Mouse (Mus musculus) liver, embryonic 16.5 days (tissue): ENCODE data around the gene Hes6. TPM values are rescaled to one million over a fixed set of nuclear protein-coding genes. Genes with fewer than 3 reads are reported as not detected.

Experiments
- ATAC-seq: fragments of 200-750 bp; cut with Nextera tagmentation; 2 replicates; pipeline ENCODE4 v1.8.0; 2017; ENCODE audit warnings: low read depth, mild to moderate bottlenecking, moderate number of reproducible peaks, moderate library complexity
- H3K27ac ChIP-seq: fragments of 300-500 bp; sonication (generic); 2 replicates; pipeline ENCODE4 v1.5.1; 2014; ENCODE audit warnings: mild to moderate bottlenecking, low read length
- H3K27me3 ChIP-seq: fragments of 300-500 bp; sonication (generic); 2 replicates; pipeline ENCODE4 v1.6.1; 2014; ENCODE audit warnings: low read depth, low read length, mixed read lengths; ENCODE audit not compliant: control insufficient read depth, insufficient read depth
- H3K36me3 ChIP-seq: fragments of 300-500 bp; sonication (generic); 2 replicates; pipeline ENCODE4 v1.6.1; 2014; ENCODE audit warnings: mild to moderate bottlenecking; ENCODE audit not compliant: control insufficient read depth, insufficient read depth
- H3K4me1 ChIP-seq: fragments of 300-500 bp; sonication (generic); 2 replicates; pipeline ENCODE4 v1.6.1; 2014; ENCODE audit warnings: low read depth, low read length, mixed read lengths; ENCODE audit not compliant: control insufficient read depth
- H3K4me2 ChIP-seq: fragments of 300-500 bp; sonication (generic); 2 replicates; pipeline ENCODE4 v1.6.1; 2014; ENCODE audit warnings: low read depth, low read length, mixed read lengths
- H3K4me3 ChIP-seq: fragments of 300-500 bp; sonication (generic); 2 replicates; pipeline ENCODE4 v1.5.1; 2014; ENCODE audit warnings: low read depth, mild to moderate bottlenecking, low read length
- H3K9ac ChIP-seq: fragments of 300-500 bp; sonication (generic); 2 replicates; pipeline ENCODE4 v1.6.1; 2014; ENCODE audit warnings: low read depth, low read length
- H3K9me3 ChIP-seq: fragments of 300-500 bp; sonication (generic); replicated peaks from 2 replicates; pipeline ENCODE4 v1.6.1; 2016; ENCODE audit warnings: low read length; ENCODE audit not compliant: control insufficient read depth
- WGBS: fragments of 180-500 bp; shearing (Covaris S2); extraction: QIAGEN DNeasy Blood & Tissue Kit; methylation state at CpG from one replicate; pipeline ENCODE4 v1.1.7; 2014; ENCODE audit not compliant: insufficient replicate concordance; 5-methylcytosine and 5-hydroxymethylcytosine counted together
- polyA plus RNA-seq: library from polyadenylated mRNA; unstranded; fragments of >200 nt; fragmentation: Nextera tagmentation; extraction: Ambion mirVana; gene quantifications from 2 replicates; pipeline ENCODE4 v1.2.1, GENCODE M21; 2015

The Hes6 gene
- polyA plus RNA-seq, 1 experiment from 2014 or later: 19.7 TPM

DNA sequence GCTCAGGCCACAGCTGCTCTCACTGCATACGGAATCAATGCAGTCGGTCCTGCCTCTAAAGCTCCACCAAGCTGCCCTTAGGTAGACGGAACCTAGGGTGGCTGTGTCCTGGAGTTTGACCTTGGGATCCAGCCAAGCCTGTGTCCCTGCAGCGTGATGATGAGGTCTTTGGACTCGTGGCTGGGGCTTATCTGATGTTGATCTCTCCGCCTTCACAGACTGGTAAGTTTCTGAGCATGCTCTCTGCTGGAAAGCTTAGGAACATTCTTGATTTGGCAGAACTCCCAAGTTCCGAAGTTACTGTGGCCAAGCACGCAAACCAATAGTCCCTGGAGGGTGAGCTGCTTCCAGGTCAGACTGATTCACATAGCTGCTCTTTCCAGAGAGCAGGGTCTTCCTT lies 32.2 kb upstream of the Hes6 start:
- Histone ChIP-seq H3K9me3 (peaks cover 5% of the 10 kb centered on the region), H3K27me3 (no peaks in the 10 kb centered on the region), H3K36me3 (peaks cover 17% of the 10 kb centered on the region), H3K27ac (peak overlapping the region; percentile 83), H3K4me3 (no peak overlapping the region), H3K9ac (no peak overlapping the region), H3K4me2 (no peak overlapping the region), H3K4me1 (peaks cover 4% of the 10 kb centered on the region)
- 56% methylated on average over 8 of the region's 8 CpGs for WGBS
- ATAC-seq: peak; percentile 90

DNA sequence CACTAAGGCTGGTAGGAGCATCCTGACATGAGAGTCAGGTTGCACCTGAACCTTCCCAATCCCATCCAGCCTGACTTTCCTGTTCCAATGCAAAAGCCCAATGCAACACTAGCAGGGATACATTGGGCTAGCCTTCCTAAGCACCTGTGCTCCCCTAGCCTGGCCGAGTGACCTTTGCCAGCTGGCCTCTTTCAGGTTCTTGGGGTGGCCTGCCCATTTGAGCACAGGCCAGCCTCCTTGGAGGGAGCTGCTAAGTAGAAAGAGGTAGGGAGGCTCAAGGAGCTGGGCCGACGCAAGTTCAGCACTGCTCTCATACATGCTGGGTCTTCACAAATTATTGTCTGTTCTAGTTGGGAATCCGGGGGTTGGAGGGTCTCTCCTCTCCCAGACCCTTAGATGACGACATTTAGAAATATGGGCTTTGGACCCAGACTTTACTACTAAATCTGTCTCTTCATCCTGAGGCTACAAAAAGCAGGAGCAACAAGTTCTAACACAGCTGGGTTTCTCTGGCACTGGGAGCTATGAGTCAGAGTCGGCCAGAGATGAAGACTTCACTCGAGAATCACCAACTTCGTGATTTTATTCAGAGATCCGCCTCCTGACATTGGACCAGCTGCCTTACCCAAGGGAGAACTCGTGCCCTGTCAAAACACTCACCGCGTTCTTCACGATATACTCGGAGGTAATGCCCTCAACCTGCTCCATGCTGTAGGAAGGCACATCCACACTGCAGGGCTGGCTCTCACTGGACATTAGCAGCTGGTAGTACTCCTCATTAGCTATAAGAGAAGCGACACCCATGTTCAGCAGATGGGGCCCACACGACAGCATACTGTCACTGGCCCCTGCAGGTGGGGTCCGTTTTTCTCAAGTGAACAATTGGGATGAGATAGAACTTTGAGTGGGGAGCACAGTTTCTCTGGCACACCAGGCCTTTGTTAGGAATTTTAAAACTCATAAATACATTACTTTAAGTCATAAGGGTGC lies 31.3 kb upstream of the Hes6 start:
- peaks cover 4% of the 10 kb centered on the region for H3K4me1 ChIP-seq

DNA sequence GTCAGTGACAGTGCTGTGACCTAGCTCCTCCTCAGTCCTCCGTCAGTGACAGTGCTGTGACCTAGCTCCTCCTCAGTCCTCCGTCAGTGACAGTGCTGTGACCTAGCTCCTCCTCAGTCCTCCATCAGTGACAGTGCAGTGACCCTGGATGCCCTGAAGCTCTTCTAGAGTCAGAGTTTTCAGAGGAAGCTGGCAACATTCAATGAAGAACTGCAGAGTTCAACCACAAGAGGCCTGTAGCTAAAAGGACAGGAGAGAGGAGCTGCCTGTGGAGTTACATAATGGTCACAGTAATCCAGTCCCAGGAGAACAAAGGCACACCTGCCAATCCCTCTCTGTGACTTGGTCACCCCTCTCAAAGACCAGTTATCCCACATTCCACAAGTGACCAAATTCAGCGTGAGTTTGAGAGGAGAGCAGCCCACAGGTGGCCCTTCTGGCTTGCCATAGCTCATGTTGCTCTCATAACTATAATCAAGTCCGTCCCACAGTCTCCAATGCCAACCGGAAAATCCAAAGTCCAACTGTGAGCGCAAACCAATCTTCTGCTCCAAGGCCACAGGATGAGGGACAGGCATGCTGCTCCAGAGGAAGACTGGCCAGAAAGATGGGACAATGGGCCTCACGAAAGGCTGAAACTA lies 28.6 kb upstream of the Hes6 start:
- no peak overlapping the region for H3K4me2 ChIP-seq
- no peak for ATAC-seq
- H3K9ac ChIP-seq: no peak overlapping the region
- no peak overlapping the region for H3K27ac ChIP-seq
- H3K4me1 ChIP-seq: no peaks in the 10 kb centered on the region; the same call in 1 of the 2 replicates
- H3K27me3 ChIP-seq: no peaks in the 10 kb centered on the region
- no peak overlapping the region for H3K4me3 ChIP-seq
- 68% methylated on average over 6 of the region's 7 CpGs for WGBS
- H3K9me3 ChIP-seq: peaks cover 3% of the 10 kb centered on the region
- H3K36me3 ChIP-seq: peaks cover 3% of the 10 kb centered on the region

More for the DNA sequence above, 31.3 kb upstream of the Hes6 start:
- WGBS: 72% methylated on average over 17 of the region's 17 CpGs
- no peak overlapping the region for H3K4me3 ChIP-seq
- H3K36me3 ChIP-seq: peaks cover 17% of the 10 kb centered on the region
- no peak overlapping the region for H3K4me2 ChIP-seq
- H3K27ac ChIP-seq: peak overlapping the region; percentile 79
- no peaks in the 10 kb centered on the region for H3K27me3 ChIP-seq
- peaks cover 5% of the 10 kb centered on the region for H3K9me3 ChIP-seq
- no peak overlapping the region for H3K9ac ChIP-seq
- no peak for ATAC-seq

DNA sequence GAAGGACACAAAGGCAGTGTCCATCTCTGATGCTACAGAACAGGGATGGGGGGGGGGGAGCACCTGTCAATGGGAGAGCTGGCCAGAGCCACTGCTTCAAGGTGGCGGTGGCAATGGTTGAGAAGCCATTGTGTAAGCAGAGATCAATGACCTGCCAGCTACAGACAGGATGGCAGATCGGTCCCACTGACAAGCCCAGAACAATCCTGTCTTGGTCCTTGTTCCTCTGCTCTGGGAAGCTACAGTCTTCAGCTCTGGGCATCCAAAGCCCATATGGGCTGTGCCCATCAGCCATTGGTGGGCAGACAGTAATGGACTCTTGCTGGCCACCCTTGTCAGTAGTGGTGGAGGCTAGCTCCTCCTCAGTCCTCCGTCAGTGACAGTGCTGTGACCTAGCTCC lies 28.0 kb upstream of the Hes6 start:
- WGBS: 76% methylated on average over 3 of the region's 3 CpGs
- no peak overlapping the region for H3K4me2 ChIP-seq
- no peak overlapping the region for H3K4me3 ChIP-seq
- H3K36me3 ChIP-seq: no peaks in the 10 kb centered on the region
- no peak overlapping the region for H3K9ac ChIP-seq
- no peak overlapping the region for H3K27ac ChIP-seq
- no peaks in the 10 kb centered on the region for H3K27me3 ChIP-seq
- no peaks in the 10 kb centered on the region for H3K9me3 ChIP-seq
- ATAC-seq: no peak
- no peaks in the 10 kb centered on the region; the same call in 1 of the 2 replicates for H3K4me1 ChIP-seq

DNA sequence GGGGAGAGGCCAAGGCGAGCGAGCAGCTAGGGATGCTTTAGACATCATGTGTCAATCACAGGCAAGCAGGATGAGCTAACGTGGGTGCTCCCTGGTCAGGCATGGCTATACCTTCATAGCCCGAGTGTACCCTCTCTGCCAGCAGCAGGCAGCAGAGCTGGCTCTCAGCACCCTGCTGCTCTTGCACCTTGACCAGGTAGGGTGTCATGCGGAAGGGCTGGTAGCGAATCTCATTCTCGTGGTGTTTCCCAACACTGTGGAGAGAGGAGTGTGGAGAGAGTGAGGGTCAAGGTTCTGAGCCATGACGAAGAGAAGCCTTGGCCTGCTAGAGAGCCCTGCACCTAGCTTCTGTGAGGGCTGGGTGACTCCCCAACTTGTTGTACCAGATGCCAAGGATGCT lies 25.9 kb upstream of the Hes6 start:
- H3K9ac ChIP-seq: no peak overlapping the region
- H3K9me3 ChIP-seq: no peaks in the 10 kb centered on the region
- peak; percentile 32 for ATAC-seq
- 63% methylated on average over 8 of the region's 8 CpGs for WGBS
- H3K36me3 ChIP-seq: no peaks in the 10 kb centered on the region
- H3K4me1 ChIP-seq: no peaks in the 10 kb centered on the region; the same call in 1 of the 2 replicates
- H3K27ac ChIP-seq: no peak overlapping the region
- H3K4me2 ChIP-seq: no peak overlapping the region
- no peak overlapping the region for H3K4me3 ChIP-seq
- no peaks in the 10 kb centered on the region for H3K27me3 ChIP-seq

DNA sequence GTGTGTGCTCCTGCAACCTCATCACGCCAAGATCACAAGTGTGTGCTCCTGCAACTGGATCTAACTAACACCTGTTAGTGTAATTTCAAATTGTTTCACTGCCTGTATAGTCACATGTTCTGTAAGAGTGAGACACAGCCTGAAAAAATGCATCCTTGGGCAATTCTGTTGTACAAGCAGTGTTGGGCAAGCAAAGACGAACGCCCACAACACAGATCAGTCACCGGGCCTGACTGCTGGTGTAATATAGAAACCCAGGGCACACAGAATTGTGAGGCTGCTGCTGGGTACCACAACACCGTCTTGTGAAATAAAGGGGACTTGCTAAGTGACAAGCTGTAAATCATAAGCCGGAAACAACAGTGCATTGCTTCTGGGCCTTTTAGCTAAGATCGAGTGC lies 23.7 kb upstream of the Hes6 start:
- Histone ChIP-seq H3K4me2 (no peak overlapping the region), H3K4me3 (no peak overlapping the region), H3K27me3 (no peaks in the 10 kb centered on the region), H3K4me1 (no peaks in the 10 kb centered on the region; the same call in 1 of the 2 replicates), H3K9ac (no peak overlapping the region), H3K36me3 (no peaks in the 10 kb centered on the region; the same call in 1 of the 2 replicates), H3K27ac (no peak overlapping the region), H3K9me3 (no peaks in the 10 kb centered on the region)
- ATAC-seq: peak; percentile 38
- 68% methylated on average over 7 of the region's 7 CpGs for WGBS

DNA sequence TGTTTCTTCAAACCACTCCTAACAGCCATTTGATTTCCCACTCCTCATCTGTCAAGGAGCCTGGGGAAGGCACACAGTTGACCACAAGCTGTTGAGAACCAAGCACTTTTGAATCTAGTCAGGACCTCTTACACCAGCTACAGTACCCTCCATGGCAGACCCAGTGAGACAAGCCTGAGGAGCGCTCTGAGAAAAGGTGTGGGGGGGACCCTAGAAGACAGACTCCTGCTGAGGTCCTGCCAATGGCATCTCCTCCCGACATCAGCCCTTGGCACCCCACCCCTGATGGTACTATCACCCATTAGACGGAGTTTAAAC lies 23.2 kb upstream of the Hes6 start:
- 81% methylated on average over 3 of the region's 3 CpGs for WGBS
- no peaks in the 10 kb centered on the region; the same call in 1 of the 2 replicates for H3K4me1 ChIP-seq
- no peak for ATAC-seq
- H3K9ac ChIP-seq: no peak overlapping the region
- no peaks in the 10 kb centered on the region; the same call in 1 of the 2 replicates for H3K36me3 ChIP-seq
- H3K4me3 ChIP-seq: no peak overlapping the region
- no peaks in the 10 kb centered on the region for H3K27me3 ChIP-seq
- peak overlapping the region; percentile 33 for H3K27ac ChIP-seq
- H3K4me2 ChIP-seq: no peak overlapping the region
- no peaks in the 10 kb centered on the region for H3K9me3 ChIP-seq

DNA sequence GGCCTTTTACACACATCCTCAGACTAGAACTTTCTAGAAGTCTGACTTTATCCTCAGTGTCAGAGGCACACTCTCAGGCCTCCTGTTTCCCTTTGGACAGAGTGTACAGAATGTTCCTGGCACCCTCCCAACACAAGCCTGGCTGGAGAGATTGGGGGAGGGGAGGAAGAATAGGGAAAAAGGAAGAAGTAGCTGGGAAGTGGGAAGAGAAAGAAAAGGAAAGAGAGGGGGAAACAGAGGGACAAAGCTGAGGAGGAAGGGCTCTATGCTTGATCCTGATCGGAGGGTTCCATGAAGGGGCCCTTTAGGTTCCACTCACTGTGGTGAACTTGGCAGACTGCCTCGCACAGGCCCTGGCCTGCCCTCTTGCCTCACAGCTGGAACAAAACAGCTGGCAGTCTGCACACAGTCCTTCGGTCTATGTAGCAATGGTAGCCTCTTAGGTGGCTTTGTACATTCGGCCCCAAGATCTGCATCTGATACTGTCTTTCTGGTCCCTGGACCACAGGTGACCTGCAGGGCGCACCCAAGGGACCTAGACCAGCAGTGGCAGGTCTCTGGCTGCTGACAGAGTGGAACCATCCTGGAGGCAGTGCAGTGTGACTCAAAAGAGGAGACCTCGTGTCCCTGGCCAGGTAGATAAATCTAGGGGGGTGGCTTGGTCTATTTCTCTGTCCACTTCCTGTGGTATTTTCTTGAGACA lies 22.7 kb upstream of the Hes6 start:
- Histone ChIP-seq H3K36me3 (no peaks in the 10 kb centered on the region; the same call in 1 of the 2 replicates), H3K9me3 (no peaks in the 10 kb centered on the region), H3K27ac (peak overlapping the region; percentile 33), H3K4me3 (no peak overlapping the region), H3K9ac (no peak overlapping the region), H3K4me2 (no peak overlapping the region), H3K4me1 (no peaks in the 10 kb centered on the region; the same call in 1 of the 2 replicates), H3K27me3 (no peaks in the 10 kb centered on the region)
- ATAC-seq: peak; percentile 77
- WGBS: 55% methylated on average over 6 of the region's 6 CpGs
